Mouse (Mus musculus): ENCODE data around the gene Ctag2.

The Ctag2 gene

GRCm38 (mm10) chrX:65047344-65047743, at the start of gene Ctag2:
Gene Ctag2 (plus strand): TSS chrX:65047644.
- no peak for DNase-seq

Data from cerebellum, adult 18-20 months (tissue).